Mouse (Mus musculus) thymus, postnatal 0 days (tissue): ENCODE data around the gene Chchd6. TPM values are rescaled to one million over a fixed set of nuclear protein-coding genes. Genes with fewer than 3 reads are reported as not detected.
A peak's percentile ranks its signal among the peaks of the same experiment; 100 is the strongest.

ENCODE experiments used
- DNase-seq: peaks from one replicate; pipeline ENCODE4 v3.0.0-alpha.2; 2015; ENCODE audit warnings: low spot score
- polyA plus RNA-seq: library from polyadenylated mRNA; unstranded; fragments of >200 nt; fragmentation: Nextera tagmentation; extraction: Ambion mirVana; gene quantifications from 2 replicates; pipeline ENCODE4 v1.2.1, GENCODE M21; 2015

Gene Chchd6
- polyA plus RNA-seq, 1 experiment from 2014 or later: 56.6 TPM

- no peak for DNase-seq
These were observed 139.9 kb downstream of the Chchd6 start for GRCm38 (mm10) chr6:89455523-89456000.

DNA sequence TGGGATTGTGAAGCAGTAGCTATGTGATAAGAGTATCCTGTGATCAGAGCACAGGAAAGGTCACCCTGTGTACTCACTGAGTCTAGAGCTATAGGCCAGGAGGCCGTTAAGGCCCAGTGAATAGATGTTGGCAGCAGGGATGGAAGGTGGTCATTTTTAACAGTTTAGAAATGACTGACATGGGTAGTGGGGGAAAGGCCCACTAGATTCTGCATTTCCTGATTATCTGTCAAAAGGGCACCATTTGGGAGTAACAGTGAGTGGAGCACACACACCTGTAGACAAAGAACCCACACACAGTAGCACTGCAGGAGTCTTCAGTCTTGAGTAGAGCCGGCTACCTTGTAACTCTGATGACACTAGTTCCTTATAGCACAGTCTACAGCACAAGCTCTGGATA lies 141.0 kb downstream of the Chchd6 start:
- no peak for DNase-seq

DNA sequence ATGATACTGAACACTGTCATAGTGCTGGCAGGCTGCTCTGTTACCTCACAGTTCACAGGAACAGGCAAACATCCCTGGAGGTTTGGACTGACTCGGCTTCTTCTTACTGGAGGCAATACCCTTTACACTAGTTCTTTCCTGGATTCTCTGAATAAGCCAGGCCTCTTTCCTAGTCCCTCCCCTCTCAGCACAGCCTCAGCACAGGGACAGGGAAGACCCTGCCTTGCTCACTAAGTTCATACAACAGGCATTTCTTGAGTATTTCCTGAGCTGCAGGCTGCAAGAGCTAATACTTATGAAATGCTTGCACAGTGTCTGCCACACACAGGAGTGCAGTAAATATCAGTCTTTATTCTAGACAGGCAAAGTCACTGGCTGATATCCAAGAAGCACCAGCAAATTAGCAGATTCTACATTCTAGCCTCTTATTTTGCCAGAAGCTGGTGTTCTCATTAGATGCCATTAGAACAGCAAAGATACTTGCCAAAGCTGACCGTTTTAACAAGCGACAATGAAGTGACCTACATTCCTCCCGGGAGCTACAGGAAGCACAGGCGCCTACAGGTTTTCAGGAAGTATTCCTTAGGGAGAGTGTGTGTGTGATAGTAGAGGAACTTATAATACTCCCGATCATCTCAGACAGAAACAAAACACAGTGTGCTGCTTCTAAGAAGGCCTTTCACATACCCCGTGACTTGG lies 142.3 kb downstream of the Chchd6 start:
- DNase-seq: no peak

- DNase-seq: no peak
These were observed 143.1 kb downstream of the Chchd6 start for GRCm38 (mm10) chr6:89452356-89452755.

DNA sequence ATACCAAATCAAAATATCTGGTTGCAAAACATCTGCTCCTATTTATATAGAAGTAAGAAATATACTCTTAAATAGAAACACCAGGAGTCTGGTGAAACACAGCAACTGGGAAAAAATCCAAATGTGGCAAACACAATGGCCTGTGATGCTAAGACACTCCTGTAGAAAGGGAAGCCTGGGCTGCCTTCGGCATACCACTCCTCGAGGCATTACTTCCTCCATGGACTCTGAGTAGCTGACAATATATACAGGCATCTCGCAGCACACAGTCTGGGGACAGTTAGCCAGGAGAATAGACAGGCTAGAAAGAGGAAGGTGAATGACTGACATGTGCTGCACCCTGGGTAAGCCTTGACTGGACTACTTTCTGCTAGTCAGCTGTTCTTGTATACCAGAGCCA lies 146.7 kb downstream of the Chchd6 start:
- DNase-seq: no peak

GRCm38 (mm10) chr6:89440671-89441070 lies 154.8 kb downstream of the Chchd6 start:
- DNase-seq: no peak

DNA sequence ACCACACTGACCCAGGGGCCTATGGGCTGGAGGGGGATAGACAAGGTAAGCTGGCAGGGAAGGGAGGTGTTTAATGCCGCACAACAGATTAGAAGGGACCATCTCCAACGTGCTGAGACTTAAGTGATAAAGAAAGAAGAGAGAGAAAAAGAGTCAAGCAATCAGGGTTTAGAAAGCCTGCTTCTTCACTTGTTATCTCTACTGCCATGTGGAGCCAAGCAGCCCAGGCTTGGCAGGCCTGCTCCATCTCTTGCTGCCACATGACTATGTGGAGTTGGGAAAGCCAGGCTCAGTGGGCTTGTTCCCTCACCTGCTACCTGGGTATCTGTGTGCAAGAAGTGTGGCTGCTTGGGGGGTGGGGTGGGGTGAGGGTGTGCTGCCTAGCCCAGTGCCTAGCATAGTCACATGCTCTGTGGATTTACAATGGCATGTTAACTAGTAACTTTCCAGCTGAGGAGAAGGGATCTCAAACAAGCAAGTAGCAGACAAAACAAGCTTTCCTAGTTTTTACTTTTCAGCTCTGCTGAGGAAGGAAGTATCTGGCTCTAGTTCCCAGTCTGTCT lies 163.5 kb downstream of the Chchd6 start:
- DNase-seq: no peak

DNA sequence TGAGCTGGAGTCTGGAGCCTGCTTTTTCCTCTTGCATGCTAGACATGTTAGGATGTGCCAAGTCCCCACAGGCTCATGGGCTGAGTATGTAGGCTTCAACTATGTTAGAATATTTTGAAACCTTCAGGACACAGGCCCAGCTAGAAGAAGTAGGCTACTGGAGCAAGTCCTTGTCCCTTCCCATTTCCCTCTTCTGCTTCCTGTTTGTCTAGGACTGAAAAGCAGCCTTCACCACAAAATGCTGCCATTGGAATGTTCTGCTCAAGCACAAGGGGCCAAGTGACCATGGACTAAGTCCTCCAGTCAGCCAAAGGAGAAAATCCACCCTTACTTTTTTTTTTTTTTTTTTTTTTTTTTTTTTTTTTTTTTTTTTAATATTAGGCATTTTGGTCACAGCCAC lies 164.7 kb downstream of the Chchd6 start:
- no peak for DNase-seq

DNA sequence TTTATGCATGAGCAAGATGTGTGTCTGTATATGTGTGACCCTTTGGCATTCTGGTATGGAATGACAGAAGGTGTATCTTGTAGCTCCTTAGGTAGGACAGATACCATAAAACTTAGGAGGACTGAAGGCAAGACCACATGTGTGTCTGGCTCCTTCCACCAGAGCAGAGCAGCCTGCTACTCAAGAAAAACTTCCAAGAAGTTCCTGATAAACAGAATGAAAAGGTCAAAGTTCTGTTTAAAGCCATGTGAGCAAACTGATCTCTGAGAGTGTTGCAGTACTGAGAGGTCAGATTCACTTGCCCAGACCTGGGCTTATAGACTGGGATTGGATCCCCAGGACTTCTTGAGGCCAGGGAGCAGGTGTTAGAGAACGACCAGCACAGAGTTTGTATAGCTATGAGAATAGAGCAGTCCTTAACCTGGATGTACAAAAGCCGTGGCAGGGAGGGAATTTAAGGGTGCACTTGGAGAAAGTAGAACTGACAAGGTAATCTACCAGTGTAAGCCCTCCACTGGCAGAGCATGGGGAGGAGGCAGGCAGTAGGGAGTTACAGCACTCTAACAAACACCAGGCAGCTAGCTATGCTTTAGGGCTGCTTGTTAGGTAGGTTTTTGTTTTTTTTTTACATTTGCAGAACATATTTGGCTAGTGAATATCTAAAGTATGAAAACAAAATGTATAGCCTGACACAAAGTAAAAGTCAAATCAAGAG lies 166.6 kb downstream of the Chchd6 start:
- no peak for DNase-seq

GRCm38 (mm10) chr6:89424461-89424860 lies 171.0 kb downstream of the Chchd6 start:
- DNase-seq: no peak

DNA sequence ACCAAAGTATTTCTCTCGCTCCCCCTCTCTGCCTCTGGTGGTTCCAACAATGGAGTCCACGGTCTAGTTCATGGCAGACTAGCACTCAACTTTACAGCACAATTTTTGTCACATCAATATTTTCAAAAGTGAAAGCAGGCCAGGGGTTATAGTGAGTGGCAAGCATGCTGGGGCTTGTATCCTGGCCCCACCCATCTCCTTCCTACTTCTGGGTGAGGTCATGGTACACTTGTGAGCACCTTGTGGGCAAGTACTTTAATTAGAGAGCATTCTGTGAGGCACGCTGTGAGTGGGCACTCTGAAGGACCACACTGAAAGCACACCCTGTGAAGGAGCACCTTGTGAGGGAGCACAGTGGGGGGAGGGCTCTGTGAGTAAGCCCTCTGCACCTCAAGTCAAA lies 172.8 kb downstream of the Chchd6 start:
- no peak for DNase-seq

DNA sequence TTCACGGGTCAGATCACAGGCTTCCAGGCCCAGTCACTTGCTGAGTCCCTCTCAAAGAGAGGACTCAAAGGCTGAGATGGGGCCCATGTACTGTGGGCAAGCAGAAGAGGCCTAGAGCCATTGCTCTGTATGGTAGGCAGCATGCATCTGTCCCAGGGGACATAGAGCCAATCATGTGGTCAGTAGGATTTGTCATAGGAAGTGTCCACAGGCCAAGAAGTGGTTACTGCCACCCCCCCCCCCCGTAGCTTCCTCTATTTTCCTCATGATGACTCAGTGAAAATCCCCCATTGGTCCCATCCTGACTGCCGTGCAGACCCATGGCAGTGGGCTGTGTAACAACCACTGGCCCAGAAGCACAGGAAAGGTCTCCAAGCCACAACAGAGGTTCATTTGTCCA lies 173.5 kb downstream of the Chchd6 start:
- no peak for DNase-seq

DNA sequence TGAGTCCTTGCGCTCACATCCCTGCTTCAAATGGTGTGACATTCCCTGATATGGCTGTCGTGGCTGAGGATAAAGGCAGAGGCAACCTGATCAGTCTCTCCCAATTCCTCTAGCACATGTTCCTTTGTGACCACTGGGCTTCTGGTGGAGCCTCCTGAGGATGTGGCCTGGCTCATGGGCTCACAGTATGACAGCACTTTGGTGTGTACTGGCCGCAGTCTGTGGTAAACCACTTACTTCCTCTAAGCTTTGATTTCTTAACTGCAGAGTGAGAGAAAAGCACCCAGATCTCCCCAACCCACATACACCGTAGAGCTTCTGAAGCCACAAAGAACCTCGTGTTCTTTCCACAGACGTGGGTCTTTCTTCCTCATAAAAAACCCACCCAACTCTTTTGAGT lies 173.9 kb downstream of the Chchd6 start:
- DNase-seq: peak; percentile 31

DNA sequence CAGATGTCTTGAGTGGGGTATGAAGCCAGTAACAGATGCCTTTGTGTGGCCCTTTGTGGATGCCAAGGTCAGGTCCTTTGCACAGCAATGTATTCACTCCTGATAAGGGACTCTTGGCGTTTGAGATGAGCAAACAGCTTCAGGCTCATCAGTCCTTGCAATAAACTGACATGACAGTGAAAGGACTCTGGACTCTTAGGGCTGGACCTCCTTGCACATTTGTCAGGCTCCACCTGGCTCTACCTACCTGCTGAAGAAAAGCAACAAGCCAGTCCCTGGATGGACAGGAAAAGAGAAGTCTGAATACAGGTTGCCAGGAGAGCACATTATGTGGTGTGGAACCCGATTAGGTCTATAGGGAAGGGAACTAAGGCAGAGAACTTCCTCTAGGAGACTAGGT lies 174.7 kb downstream of the Chchd6 start:
- DNase-seq: no peak

- DNase-seq: no peak
These were observed 175.3 kb downstream of the Chchd6 start for GRCm38 (mm10) chr6:89420110-89420509.

- no peak for DNase-seq
These were observed 176.2 kb downstream of the Chchd6 start for GRCm38 (mm10) chr6:89419066-89419815.

- no peak for DNase-seq
These were observed 179.3 kb downstream of the Chchd6 start for GRCm38 (mm10) chr6:89416030-89416595.

GRCm38 (mm10) chr6:89415091-89415490 lies 180.4 kb downstream of the Chchd6 start:
- no peak for DNase-seq

DNA sequence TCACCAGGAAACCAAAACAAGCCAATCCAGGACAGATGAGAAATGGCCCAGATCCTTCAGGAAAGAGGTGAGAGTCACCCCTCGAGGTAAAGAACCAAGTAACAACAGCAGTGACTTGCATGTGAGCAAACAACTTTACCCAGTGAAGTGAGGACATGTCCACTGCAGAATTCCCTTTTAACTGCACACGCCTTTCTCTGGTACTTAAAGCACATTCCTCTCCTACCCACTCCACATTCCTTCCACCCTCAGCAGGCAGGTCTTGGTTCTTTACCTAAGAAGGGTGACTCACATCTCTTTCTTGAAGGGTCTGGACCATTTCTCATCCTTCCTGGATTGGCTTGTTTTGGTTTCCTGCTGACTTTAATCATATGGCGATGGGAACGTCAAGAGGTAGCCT lies 181.3 kb downstream of the Chchd6 start:
- DNase-seq: no peak

- DNase-seq: no peak
These were observed 182.0 kb downstream of the Chchd6 start for GRCm38 (mm10) chr6:89413481-89413884.

- no peak for DNase-seq
These were observed 182.9 kb downstream of the Chchd6 start for GRCm38 (mm10) chr6:89412562-89412961.

DNA sequence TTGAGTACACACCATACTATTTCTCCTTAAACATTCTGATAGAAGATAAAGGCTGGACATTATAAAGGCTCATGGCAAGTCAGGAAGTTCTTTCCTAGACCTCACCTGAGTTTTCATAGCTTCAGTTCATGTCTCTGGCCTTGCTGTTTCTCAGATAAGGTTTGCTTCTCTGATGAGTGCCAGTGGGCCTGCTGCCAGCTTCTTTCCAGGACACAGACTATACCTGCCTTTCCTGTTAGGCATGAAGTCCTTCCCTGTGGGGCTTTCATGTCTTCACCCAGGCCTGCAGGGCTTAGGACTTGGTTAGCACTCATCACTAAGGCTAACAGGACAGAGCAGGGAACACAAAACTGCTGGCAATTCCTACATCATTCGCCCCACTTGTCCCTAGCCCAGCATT lies 186.4 kb downstream of the Chchd6 start:
- DNase-seq: no peak
